Mouse (Mus musculus) testis, postnatal 14 days (tissue): ENCODE data around the gene Grm8.

Experiments used
- DNase-seq: peaks from one replicate; pipeline ENCODE4 v3.0.0; 2021; ENCODE audit warnings: low spot score

Grm8 gene

DNA sequence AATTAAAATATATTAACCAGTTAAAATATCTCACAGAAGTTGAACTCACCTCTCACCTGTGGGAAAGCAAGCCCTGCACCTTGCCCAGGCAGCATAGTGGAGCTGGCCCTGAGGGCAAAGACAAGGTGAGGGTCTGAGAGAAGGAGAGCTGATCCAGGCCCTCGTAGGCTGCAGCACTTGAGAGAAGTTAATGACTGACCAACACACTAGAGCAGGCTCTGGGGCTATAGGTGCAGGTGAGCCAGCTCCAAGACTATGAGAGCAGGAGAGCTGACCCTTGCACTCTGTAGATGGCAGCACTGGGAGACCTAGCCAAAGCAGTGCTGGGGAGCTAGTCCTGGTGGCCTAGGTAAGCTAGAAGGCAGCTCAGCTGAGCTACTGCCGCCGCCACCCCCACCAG lies 499.1 kb downstream of the Grm8 start:
- DNase-seq = no peak

DNA sequence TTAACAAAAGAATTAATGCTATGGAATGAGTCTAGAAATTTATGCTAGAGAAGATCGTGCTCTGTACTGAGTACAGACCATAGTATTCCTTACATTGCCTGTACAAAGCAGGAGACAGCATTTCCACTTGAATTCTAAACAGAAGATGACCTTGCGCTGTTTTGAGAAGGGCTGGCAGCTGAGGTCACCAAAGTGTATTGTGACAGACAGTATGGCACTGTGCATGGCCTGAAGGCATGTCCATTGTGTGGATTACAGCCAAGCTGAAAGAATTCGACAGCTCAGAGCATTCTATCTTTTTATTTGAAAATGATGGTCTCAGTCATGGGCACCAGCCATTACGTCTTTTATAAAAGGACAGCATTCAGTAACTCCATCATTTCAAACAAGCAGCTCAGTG lies 517.5 kb downstream of the Grm8 start:
- no peak for DNase-seq

DNA sequence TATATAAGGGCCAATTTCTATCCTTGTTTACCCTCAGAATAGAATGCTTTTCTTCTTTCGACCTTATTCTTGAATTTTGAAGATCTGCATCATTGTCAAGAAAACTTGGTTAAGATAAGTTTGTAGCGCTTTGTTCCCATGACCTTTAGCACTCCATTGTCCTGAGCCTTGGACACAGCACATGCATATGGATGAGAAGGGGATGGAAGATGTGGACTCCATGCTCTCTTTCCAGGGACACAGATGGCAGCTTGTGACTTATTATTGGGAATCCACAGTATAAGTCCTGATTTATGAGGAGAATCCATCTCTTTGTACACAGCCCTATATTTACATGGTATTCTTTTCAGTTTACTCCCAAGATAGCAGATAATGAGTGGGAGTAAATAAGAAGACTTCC lies 554.5 kb downstream of the Grm8 start:
- no peak for DNase-seq

DNA sequence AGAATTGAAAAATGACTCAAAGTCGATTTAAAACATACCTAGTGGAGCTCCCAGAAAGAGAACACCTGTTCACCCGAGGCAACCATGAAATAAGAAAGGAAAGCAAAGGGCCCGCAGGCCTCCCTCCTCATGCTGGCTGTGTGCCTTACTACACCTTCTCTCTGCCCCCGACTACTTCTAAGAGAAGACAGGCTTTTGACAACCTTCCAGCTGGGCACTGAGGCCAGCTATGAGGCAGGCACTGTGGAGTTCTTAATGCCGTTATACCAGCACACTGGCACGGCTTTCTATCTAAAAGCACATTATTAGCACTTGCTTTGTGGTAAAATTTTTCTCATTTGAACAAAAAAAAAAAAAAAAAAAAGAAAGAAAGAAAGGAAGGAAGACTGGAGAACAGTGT lies 589.5 kb downstream of the Grm8 start:
- no peak for DNase-seq

DNA sequence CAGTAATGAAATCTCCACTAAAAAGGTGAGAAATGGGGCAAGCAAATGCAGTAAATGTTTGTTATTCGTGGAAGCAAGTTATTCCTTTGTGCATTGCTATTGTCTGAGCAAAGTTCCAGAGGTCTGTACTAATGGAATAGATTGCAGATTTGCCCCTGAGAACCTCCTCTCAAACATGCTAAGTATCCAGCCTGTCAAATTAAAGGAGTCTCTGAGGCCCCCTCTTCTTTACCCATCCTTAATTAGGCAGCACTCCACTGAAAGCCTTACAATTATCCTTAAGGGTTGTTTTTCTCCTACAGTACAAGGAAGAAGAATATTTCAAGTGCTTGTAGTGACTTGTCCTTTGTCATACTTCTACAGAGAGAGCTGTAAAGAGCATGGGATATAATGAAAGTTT lies 617.4 kb downstream of the Grm8 start:
- no peak for DNase-seq

DNA sequence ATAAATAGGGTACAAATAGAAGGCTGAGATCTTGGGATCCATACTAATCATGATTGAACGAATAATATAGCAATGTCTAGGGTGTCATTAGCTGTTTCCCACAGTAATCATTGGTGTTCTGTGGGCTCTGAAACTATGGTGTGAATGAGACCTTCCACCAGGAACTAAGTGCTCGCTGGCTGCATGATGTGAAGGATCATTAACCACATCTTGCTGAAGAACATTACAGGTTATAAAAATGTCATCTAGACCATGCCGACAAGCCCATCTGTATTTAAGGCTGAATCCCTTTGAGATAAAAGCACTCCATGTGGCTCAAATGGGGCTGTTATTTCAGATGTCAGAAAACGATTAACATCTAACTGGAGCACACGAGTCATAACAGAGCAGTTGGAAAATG lies 674.0 kb downstream of the Grm8 start:
- no peak for DNase-seq

DNA sequence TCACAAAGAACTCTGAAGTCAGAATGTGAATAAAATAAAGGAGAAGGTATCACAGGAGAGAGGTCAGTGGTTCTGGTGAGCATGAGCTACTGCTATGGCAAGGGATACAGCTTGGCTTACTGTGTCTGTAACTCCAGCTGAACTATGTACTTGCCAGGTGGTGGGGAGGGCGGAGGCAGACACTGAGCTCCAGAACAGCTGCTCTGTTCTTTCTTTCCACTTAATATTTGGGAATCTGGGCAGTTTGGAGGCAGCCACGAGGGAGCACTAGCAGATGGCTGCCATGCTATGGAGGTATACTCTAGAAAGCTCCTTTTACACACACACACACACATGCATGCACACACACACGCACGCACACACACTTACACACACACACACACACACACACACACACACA lies 726.5 kb downstream of the Grm8 start:
- no peak for DNase-seq

DNA sequence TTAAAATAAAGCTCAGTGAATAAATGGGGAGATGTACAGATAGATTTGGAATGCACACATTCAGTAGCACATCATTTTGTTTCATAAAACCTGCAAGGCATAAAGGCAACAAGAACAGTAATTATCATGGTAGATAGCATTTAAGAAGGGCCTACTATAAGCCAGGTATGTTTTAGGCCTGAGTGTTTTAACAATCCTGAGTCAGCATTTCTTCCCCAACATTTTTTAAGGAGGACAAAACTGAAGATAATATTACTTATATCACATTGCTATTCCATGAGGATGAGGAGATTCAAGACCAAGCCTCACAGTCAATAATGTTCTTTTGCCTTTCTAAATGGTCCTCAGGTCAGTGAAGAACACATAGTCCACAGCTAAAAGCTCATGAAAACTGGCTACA lies 762.6 kb downstream of the Grm8 start:
- DNase-seq = no peak

DNA sequence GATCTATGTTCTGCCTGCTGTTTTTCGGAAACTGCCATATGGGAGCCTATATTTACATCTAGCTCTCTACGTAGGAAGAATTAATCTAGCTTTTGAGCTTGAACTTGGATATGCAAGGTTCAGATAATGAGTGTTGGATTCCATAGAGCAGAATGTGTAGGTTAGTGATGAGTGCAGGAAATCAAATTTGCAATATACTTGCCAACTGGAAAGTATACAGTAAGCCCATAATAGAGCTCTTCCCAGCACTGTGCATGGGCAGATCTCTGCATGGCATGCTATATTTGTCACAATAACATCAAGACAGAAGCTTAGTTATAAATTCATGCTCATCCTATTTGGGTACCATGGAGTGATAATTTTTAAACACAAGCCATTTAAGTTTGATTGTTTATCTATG lies 763.9 kb downstream of the Grm8 start:
- no peak for DNase-seq

DNA sequence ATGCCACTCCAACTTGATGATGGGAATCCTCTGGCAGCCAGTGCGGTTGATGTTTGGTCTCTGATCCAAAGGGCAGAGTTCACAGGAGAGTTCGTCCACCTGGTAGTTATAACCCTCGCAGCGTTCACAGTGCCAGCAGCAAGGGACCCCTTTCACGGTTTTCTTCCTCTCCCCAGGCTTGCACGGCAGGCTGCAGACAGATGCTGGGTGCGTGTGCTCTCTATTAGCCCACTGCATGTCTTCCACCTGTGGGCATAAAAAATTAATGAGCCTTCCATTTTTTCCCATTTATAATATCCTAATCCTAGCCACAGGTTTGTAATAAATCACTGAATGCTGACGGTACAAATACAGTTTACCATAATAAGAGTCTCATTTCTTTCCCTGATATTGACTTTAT lies 771.2 kb downstream of the Grm8 start:
- no peak for DNase-seq

DNA sequence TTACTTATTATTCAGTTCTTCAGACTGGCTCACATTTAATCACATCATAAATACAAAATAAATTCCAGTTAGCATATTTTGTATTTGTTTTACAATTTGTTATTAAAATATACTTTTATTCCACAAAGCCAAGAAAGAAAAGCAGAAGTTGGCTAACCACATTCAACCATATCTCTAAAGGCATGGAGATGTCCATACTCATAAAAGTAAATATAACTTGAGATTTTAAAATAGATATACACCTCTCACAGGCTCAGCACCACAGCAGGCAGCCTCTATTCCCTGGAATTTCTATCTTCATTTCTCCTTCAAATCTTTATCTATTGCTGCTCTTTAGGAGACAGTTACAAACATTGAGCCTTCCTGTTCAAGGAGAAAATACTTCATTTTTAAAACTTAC lies 774.5 kb downstream of the Grm8 start:
- no peak for DNase-seq

DNA sequence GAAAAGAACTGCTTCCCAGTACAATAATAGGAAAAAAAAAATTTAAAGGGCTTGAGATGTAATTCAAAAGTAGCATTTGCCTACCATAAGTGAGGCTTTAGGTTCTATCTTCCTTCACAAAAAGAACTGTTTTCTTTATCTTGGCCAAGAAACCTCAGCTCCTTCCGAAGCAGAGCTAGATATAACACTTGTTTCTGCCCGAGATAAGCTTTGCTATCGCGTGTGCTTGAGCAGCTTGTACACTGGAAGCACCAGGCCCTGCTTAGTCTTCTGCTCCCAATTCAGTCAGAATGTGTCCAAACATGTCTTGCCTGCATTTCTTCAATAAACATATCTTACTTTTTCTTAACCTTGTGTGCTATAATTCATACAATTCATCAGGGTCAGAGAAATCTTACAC lies 783.8 kb downstream of the Grm8 start:
- DNase-seq = no peak

DNA sequence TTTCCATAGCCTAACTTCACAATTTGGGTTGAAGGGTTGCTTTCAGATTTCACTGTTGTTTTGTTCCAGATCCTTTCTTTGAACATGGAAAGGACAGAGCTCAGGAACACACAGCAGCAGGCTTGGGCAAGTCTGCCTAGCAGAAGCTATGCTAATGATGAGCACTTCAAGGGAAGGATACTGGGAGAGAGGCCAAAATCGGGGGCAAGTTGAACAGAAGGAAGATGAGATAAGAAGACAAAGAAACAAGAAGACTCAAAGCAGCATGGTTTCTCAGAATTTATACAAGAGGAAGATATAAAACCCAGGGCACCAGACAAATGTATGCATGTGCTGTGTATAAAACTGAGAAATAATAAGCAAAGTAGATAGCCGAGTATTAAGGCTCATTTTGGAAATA lies 786.7 kb downstream of the Grm8 start:
- DNase-seq = no peak

DNA sequence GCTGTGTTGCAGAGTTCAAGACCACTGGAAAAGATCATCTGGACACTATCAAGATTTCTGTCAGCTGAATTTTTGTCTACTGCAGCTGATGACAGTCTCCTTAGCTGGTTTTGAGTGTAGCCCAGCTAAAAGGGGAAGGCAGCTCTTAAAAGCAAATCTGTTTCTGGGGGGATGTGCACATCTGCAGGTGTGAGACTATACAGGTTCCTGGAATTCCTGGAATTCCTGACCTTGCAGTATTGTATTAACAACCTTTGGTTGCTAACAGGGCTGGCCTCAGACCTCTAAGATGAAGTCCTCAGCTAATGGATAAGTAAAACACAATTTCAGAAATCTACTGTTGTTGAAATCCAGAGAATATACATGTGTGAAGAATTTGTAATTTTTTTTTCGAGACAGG lies 788.7 kb downstream of the Grm8 start:
- DNase-seq = no peak

DNA sequence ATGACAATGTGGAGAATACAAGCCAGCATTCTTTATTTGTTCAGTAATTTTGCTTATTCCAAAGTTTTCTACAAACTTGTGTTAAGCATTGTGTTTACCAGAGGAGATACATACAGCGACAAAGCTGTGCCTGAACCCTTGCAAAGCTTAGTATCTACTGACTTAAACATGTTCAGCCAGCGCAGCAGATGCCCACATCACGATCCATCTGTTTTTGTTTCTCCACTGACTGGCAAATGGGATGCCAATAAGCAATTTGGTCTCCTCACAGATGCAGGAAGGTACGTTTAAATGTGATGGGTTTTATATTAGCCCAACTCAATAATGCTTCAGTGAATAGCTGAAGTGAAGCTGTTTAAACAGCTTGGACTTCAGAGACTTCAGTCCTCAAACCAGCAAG lies 794.8 kb downstream of the Grm8 start:
- DNase-seq = no peak

DNA sequence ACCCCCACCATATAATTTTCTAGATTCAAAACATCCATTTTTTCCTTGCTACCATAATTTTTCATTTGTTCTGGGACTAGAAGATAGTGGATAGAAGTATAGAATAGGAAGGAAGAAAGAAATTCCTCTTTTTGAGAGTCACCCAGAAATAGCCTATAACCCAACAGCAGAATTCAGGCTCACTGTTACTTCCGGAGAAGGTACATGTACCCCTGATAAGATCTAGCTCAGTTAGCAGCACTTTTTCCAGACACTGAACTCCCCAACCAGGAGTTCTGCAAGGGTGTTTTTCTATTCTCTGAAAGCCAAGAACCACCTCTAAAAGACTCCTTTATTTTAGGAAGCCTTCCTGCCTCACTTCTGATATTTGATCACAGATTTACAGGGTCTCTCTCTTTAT lies 816.4 kb downstream of the Grm8 start:
- DNase-seq = no peak

DNA sequence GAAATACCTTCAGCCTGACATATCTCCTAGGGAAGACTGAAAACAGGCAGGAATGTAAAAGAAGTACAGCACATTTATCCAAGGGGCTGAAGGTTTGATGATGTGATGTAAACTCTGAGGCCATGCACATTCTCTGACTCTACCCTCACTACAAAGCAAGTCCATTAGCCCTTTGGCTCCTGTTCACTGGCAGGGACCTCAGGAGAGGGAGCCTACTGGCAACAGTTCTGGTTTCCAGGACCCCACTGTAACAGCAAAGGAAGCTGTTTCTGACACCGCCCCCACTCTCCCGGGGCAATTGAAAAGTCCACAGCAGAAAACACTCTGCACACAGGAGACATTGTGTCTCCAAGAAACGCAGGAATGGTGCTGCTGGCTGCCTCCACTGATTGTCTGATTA lies 817.6 kb downstream of the Grm8 start:
- no peak for DNase-seq

DNA sequence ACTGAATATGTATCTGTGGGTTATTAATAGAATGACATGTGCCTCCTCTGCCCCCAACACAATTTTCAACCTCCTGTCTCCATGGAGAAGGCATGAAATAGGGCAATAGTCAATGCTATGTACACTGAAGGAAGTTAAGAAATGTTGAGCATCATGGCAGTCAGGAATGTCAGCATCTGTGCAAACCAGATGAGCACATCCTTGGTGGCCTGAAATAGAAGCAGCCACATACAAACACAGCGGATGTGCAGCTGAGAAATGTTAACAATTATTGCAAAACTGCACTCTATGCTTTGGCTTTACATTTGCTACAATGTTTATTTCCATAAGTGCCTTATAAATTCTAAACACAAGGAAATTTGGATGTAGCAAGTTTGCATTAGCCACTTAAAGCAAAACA lies 819.0 kb downstream of the Grm8 start:
- no peak for DNase-seq

DNA sequence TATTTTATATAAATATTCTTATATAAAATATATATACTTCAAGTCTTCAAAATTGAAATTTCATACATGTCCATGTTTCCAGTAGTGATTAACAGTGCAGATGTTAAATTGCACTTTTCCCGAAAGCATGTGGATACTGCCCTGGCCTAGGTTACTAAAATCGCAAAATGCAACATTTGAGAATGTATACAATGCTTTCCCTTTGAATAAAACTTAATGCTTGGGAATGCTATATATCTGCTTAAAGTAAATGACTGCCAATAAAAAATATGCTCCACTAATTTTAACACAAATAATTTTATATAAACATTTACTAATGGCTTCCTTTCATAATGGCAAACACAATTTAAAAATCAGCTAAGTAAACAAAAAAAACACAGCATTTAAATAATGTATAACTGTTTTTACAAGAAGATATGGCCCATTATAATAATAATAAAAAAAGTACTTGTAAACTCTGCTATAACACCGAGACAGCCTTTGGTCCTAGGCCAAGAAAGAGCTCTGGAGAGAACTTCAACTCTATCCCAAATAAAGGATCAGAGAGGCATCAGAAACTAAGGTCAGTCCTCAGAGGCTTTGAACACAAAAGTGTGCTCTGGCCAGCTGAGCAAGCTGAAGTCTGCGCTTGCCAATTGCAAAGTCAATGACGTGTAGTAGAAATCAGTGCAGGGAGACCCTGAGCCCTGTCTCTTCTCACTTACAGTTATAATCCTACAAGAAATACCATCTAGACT lies 820.5 kb downstream of the Grm8 start:
- DNase-seq = no peak

DNA sequence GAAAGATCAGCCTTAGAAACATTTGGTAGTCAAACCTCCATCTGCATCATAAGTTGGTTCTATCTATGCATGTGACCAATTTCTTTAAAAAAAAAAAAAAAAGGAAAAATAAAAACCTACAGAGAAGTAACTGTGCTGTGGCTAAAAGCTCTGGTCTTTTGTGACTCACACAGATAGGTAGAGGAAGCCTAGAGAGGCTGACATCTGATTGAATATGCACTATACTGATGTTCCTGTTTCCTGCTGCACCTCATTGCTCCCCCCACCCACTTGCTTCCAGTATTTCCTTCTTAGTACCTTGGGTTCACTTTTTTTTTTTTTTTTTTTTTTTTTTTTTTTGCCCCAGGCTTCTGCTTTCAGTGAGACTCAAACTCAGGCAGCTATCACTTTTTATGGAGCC lies 824.6 kb downstream of the Grm8 start:
- DNase-seq = no peak

DNA sequence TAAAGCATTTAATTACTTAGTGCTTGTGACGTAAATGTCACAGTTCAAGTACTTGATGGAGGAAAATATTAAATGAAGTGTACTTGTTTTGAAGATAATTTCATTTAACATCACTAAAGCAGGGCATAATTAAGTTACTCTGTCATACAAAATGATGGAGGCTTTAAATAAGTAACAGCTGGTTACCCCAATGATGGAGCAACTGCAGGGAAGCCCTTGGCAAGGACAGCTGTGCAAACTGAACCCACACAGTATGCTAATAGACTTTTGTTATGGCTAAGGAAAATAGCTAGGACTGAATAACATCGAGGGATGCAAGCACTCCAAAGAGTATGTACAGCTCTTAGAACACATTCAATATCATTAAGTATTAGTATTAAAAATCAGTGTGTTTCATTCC lies 829.6 kb downstream of the Grm8 start:
- DNase-seq = no peak

DNA sequence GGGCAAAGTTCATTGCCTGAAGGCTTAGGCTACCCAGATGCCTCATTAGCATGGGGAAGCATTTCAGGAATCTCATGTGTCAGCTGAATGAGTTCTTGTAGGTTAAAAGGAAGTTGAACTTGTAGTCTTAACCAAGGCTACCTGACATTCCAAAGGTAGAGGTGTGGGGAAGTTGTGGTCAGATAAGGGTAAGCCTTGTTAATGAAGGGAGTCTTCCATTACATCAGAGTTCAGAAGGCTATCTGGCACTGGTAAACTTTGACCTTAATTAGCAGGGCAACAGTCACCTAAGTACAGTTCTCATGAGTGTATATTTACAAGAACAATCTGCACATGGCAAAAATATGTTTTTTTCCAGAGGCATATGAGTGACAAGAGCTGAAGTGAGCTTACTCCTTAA lies 870.0 kb downstream of the Grm8 start:
- no peak for DNase-seq

DNA sequence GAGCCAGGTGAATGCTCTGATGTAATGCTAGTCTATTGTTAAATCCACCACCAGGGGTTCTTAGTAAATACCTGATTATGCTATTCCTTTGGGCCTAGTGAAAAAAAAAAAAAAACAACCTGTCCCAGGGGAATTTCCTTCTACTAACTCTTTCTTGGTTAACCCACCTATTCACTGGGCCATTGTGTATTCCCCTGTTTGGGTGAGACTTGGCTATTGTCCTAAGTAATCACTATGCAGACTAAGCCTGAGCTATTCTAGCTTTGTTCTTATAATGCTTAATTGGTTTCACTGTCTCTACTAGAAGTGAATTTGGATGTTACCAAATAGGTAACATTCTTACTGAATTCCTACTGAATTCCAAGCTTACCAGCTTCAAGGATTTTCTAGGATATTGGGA lies 872.4 kb downstream of the Grm8 start:
- DNase-seq = no peak

DNA sequence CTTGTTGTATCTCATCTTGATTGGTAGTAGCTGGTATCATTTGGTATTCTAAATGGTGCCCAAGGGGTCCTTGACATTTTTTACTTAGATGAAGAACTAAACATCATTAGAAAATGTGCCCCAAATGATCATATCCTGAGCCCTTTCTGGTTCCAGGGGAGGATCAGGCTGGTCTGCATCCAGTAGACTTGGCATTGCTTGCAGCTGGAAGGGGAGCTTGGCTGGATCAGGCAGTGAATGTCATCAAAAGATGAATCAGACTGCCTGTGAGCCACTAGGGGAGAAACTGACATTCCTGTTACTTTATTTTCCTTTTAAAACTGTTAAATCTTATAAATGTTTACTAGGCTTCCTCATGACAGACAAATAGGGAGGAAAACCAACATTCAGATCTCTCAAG lies 894.6 kb downstream of the Grm8 start:
- no peak for DNase-seq

DNA sequence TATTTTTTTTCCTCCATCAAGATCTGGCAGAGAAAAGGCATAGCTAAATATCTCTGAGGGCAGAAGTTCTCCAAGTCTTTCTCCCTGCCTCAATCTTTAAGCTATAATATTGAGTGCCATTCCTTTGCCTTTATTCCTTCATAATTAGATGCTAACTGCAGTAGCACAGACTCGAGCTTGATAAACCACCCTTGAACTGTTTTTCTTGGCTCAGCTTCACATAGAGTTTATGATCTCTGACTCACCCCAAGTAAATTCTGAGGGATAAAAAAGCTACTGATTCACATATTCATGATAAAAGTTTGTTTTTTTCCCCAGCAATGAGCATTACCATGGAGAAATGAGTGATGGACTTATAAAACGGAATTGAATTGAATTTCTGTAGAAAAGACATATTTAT lies 895.0 kb downstream of the Grm8 start:
- no peak for DNase-seq
